Mouse (Mus musculus) lung, adult 18-20 months (tissue): ENCODE data around the gene Psmc2.

Source experiments
- DNase-seq, 2 experiments: peaks; one replicate each; pipeline ENCODE4 v3.0.0; 2022; ENCODE audit warnings: mixed read lengths in 2 of 2

The Psmc2 gene

DNA sequence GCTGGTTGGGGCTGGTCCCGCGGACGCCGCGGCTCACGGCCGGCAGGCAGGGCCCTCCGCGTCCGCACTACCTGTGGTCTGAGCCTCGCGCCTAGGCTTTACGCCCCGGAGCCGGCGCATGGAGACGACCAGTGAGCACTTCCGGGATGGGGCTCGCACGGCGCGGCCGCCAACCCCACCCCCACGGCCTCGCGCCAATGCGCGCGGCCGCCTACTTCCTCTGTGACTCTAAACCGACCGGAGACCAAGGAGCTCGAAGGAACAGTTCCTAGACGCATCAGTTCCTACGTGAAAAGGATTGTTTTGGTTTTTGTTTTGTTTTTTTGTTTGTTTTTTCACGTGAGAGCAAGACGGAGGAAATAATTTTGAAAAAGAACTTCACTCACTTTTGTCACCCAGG, at the start of gene Psmc2, which contains the start of gene Dnajc2:
TSS of gene Psmc2 (plus strand) at position 231 of the 400 bp plus-strand sequence.
TSS of gene Dnajc2 (minus strand) at position 199 of the 400 bp plus-strand sequence.
- peak; percentile 87 to 92 for DNase-seq

- peak; percentile 64 to 72 for DNase-seq
These were observed 49.5 kb upstream of the Psmc2 start for GRCm38 (mm10) chr5:21735584-21735983.

GRCm38 (mm10) chr5:21736046-21736445, 49.0 kb upstream of the Psmc2 start:
- DNase-seq: no peak

DNA sequence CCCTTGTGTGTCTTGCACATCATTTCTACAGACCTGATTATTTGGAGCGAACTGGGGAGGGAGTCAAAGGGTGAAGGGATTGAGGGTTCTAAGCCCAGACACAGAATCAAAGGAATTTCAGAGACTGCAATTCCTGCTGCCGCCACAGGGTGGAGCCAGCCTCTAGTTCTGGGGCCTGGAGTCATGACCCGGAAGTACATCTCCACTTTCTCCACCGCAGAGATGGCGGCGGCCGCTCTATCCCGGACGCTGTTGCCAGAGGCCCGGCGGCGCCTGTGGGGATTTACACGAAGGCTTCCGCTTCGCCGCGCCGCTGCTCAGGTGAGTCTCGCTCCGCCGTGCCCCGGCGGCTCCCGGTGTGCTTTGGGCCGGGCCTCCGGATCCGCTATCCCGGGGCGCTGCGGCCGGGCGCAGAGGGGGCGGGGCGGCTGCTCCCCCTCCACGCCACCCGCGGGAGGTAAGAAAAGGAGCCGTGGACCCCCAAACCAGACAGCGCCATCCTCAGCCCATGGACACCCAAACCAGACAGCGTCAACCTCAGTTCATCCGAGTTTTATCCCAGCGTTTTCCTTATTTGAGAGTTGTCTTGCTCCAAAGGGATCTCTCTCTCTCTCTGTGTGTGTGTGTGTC, 48.0 kb upstream of the Psmc2 start, which contains the start of gene Pmpcb:
TSS of gene Pmpcb (plus strand) at position 186 of the 630 bp plus-strand sequence.
- peak; percentile 83 to 88 for DNase-seq

- no peak for DNase-seq
These were observed 47.5 kb upstream of the Psmc2 start for GRCm38 (mm10) chr5:21737620-21738019.

DNA sequence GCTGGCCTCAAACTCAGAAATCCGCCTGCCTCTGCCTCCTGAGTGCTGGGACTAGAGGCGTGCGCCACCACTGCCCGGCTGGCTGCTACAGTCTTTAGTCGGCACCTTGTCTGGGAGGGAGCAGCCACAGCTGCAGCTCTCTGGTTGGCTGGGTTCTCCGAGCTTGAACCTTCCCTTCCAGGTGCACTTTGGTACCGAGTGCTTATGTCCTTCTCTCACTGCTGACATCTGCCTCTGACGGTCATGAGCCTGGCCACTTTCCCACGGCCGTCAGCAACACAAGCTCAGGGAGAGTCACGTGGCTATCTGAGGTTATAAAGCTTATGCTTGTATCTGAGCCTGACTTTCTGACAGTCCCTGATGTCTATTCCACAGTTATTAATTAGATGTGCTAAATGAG, 46.0 kb upstream of the Psmc2 start:
- DNase-seq: no peak

- DNase-seq: no peak
These were observed 45.2 kb upstream of the Psmc2 start for GRCm38 (mm10) chr5:21739881-21740280.

DNA sequence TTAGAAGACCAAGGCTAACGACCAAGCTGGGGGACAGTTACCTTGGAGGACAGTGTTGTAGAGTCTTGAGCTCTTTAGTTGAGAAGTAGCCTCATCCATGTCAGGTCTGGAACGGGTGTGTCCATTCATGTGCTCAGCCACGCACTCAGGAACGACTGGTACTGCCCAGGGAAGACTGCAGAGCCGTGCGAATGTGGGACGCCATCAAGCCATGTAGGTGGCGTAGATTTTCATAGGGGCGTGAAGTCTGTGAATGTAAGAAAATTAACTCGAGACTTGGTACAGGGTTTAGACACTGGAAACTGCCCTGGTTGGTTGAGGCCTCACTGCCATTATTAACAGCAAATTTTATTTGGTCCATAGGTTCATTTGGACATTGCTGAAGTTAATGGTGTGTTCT, 41.5 kb upstream of the Psmc2 start:
- no peak for DNase-seq

DNA sequence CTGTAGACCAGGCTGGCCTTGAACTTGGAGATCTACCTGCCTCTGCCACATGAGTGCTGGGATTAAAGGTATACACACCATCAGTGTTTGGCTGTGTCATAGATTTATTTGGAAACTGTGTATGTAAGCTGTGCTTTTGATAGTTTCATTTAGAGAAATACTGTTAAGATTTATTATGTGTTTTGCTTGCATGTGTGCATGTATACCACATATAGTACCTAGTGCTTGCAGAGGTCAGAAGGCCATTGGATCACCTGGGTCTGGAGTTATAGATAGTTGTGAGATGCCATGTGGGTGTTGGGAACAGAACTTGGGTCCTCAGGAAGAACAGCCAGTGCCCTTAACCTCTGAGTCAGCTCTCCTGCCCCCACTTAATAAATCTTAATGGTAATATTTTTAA, 40.4 kb upstream of the Psmc2 start:
- no peak for DNase-seq

- DNase-seq: no peak
These were observed 39.1 kb upstream of the Psmc2 start for GRCm38 (mm10) chr5:21745966-21746365.

- no peak for DNase-seq
These were observed 16.6 kb upstream of the Psmc2 start for GRCm38 (mm10) chr5:21768506-21768905.

GRCm38 (mm10) chr5:21769841-21770240, 15.2 kb upstream of the Psmc2 start:
- DNase-seq: no peak

- DNase-seq: no peak
These were observed 8.6 kb upstream of the Psmc2 start for GRCm38 (mm10) chr5:21776491-21776890.

DNA sequence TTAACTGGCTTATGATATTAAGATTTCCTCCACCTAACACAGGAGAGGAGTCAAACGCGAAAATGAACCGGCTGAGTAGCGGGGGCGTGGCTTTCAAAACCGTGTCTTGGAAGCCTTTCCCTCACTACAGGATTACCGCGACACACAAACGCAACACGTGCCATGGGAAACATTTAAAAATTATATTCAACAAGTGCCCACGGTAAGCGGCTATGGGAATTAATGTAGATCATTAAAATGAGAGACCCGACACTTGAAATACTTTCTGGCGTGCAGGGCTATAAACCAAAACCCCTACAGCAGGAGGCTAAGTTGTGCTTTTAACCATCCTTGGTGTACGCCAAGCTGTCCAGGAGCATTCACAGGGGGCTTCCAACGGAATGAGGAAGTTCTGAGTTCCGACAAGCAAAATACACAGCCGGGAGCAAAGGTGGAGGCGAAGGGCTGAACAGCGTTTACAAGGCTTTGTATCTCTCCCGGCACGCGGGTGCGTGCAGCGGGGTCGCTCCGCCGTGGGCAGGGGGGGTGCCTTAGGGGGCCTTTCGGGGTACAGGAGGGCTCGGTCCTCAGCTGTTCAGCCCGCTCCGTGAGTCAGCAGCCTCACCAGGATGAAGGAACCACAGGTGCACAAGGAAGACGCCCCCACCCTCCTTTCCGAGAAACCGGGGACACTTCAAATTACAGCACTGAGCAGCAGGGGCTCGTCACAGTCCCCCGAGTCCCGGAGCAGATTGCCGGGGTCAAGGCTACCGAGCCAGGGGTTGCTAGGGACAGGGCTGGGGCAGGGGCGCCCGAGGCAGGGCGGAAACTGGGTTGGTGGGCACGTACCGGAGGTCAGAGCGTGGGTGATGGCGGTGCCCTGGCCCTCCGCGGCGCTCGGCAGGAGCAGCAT, 676 bp upstream of the Psmc2 start:
- peak; percentile 18 for DNase-seq

GRCm38 (mm10) chr5:21785776-21786175, 693 bp downstream of the Psmc2 start:
- DNase-seq: no peak

DNA sequence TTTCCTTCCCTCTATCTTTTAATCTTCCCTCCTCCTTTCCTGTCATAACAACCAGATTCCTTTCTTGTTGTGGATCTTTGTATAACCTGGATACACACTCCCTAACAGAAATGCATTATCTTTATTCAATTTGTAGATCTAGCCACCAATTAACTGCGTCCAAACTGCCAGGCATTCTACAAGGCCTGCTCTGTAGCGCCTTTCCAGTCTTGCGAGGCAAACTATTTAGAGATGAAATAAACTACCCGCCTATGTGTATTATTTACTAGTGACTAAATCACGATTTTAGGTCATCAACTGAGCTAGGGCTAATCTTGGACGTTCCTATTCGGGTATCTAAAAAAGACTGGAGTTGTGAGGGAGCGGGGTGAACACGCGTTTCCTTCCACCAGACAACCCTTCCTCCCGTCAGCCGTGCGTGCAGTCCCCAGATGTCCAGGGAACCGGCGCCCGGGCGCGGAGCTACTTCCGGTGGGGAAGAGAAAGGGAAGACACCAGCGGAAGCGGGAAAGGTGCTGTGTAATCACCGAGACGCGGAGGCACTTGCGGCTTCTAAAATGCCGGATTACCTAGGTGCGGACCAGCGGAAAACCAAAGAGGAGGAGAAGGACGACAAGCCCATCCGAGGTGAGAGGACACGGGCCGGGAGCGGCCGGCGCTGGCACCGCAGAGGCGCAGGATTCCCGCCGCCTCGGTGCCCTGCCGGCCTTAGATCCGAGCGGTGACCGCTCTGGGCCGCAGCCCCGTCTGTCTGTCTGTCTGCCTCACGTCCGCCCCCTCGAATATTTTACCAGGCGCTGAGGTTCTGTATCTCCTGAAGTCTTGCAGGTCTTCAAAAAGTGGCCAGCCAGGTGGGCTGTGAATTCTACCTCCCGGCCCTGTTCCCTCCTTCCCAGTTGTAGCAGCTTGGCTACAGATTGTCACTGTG, 1.4 kb downstream of the Psmc2 start:
- DNase-seq: peak; percentile 92 to 94

GRCm38 (mm10) chr5:21787186-21788105, 2.4 kb downstream of the Psmc2 start:
- no peak for DNase-seq

- DNase-seq: no peak
These were observed 4.0 kb downstream of the Psmc2 start for GRCm38 (mm10) chr5:21789061-21789460.

DNA sequence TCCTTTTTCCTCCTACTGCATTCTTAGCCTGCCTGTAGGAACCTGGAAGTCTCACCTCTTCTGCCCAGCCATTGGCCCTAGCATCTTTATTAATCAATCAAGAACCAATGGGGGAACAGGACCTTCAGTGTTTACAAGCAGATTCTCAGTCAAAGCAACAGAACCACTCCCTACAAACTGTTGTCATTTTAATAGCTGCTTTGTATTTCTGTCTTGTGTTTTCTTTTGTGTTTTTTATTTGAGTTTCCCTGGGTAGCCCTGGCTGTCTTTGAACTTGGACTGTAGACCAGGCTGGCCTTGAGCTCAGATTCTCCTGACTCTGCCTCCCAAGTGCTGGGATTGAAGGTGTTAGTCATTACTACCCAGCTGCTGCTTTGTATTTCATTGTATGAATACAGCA, 7.1 kb downstream of the Psmc2 start:
- DNase-seq: no peak

DNA sequence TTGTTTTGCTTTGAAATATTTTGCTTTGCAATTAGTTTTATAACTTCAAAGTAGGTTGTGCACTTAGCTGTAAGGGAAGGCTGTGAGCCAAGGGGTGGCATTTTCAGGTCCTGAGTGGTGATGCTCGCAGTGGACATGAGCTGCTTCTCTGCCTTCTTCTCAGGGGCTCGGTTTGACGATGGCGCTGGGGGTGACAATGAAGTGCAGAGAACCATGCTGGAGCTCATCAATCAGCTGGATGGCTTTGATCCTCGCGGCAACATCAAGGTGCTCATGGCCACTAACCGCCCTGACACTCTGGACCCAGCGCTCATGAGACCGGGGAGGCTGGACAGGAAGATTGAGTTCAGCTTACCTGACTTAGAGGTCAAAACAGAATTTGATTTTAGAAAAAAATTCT, 17.8 kb downstream of the Psmc2 start:
- DNase-seq: no peak

DNA sequence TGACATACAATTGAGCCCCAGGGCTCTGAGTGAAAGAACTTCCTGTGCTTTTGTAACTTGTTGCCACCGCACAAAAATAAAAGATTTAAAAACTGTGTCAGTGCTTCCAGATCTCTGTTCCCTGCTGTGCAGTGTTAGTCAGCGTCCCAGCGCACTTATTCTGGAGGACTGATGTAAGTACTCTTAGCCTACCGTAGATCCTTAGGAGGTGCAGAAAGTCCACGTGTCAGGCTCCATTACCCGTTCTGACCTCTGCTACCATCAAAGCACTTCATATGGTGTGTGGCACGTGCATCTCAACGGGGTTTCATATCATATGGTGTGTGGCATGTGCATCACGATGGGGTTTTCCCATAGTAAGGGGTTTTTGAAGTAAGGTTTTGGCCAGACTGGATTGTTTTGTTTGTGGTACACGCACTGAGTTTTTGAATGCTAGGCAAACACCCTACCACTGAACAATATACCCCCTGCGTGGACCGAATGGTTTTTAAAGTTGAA, 18.7 kb downstream of the Psmc2 start:
- no peak for DNase-seq

DNA sequence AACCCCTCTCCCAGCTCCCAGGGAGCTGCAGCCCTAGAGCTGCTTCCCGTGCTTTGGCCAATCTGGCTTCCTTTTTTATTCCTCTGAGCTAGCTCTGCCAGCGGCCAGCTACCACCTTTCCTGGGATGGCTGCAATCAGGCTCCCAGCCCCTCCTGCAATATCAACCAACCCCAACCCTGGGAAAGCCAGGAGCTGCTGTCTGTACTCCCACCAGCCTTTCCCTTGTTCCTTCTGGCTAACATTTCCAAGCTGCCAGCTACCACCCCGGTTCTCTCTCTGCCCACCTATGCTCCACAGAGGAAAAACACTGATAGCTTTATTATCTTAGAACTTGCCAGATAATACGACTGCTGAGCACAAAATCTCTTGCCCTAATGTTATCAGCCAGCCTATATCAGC, 19.8 kb downstream of the Psmc2 start:
- DNase-seq: no peak
